Mouse (Mus musculus) limb, embryonic 11.5 days (tissue): ENCODE measurements around the gene Ptf1a. TPM values are rescaled to one million over a fixed set of nuclear protein-coding genes. Genes with fewer than 3 reads are reported as not detected.

Source experiments
- ATAC-seq: fragments of 200-750 bp; cut with Nextera tagmentation; 2 replicates; pipeline ENCODE4 v1.8.0; 2017; ENCODE audit warnings: low read depth; ENCODE audit not compliant: insufficient number of reproducible peaks, low FRiP score, low TSS enrichment
- DNase-seq: peaks from one replicate; pipeline ENCODE4 v3.0.0-alpha.2; 2015; ENCODE audit warnings: low spot score
- H3K27ac ChIP-seq: fragments of 300-500 bp; sonication (generic); replicated peaks from 2 replicates; pipeline ENCODE4 v1.5.1; 2014; ENCODE audit warnings: low read depth, mild to moderate bottlenecking, low read length
- H3K27me3 ChIP-seq: fragments of 300-500 bp; sonication (generic); 2 replicates; pipeline ENCODE4 v1.6.1; 2014; ENCODE audit warnings: mild to moderate bottlenecking, low read length, mixed read lengths; ENCODE audit not compliant: control insufficient read depth, insufficient read depth
- H3K36me3 ChIP-seq: fragments of 300-500 bp; sonication (generic); 2 replicates; pipeline ENCODE4 v1.6.1; 2014; ENCODE audit warnings: mild to moderate bottlenecking, low read length, moderate library complexity, mixed read lengths; ENCODE audit not compliant: control insufficient read depth, insufficient read depth
- H3K4me1 ChIP-seq: fragments of 300-500 bp; sonication (generic); 2 replicates; pipeline ENCODE4 v1.6.1; 2014; ENCODE audit warnings: low read length, mixed read lengths; ENCODE audit not compliant: control insufficient read depth, insufficient read depth
- H3K4me2 ChIP-seq: fragments of 300-500 bp; sonication (generic); 2 replicates; pipeline ENCODE4 v1.6.1; 2014; ENCODE audit warnings: low read depth, mild to moderate bottlenecking, moderate library complexity; ENCODE audit not compliant: severe bottlenecking
- H3K4me3 ChIP-seq: fragments of 300-500 bp; sonication (generic); 2 replicates; pipeline ENCODE4 v1.5.1; 2014; ENCODE audit warnings: low read depth, low read length
- H3K9ac ChIP-seq: fragments of 300-500 bp; sonication (generic); 2 replicates; pipeline ENCODE4 v1.6.1; 2014; ENCODE audit warnings: mild to moderate bottlenecking, low read length
- H3K9me3 ChIP-seq: fragments of 300-500 bp; sonication (generic); 2 replicates; pipeline ENCODE4 v1.6.1; 2016; ENCODE audit warnings: low read length; ENCODE audit not compliant: control insufficient read depth
- WGBS: fragments of 180-500 bp; shearing (Covaris S2); extraction: QIAGEN DNeasy Blood & Tissue Kit; methylation state at CpG from one replicate; pipeline ENCODE4 v1.1.7; 2014; 5-methylcytosine and 5-hydroxymethylcytosine counted together
- polyA plus RNA-seq: library from polyadenylated mRNA; unstranded; fragments of >200 nt; fragmentation: Nextera tagmentation; extraction: Ambion mirVana; gene quantifications from 2 replicates; pipeline ENCODE4 v1.2.1, GENCODE M21; 2014

Ptf1a gene
- polyA plus RNA-seq, 1 experiment from 2014 or later, result not detected

DNA sequence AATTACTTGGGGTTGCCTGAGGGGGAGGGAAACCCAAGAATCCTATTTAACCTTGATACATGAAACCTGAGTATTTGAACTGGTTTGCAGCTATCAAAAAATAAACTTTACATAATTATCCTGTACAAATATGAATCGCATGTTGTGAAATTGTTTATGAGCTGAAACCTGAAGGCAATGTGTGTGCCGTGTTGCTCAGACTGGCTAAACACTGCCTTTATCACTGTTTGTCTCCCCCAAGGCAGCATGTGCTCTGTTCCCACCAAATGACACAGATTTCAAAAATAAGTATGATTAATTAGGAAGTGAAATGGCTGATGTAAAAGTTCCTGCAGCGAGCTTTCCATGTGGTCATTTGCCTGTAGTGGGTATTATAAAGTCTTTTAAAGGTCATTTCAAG, 44.8 kb downstream of the Ptf1a start:
- H3K9me3 ChIP-seq, result no peaks in the 10 kb centered on the region
- ATAC-seq, result no peak
- H3K27ac ChIP-seq, result no peak overlapping the region
- no peaks in the 10 kb centered on the region for H3K27me3 ChIP-seq
- DNase-seq, result no peak
- no peak overlapping the region for H3K4me3 ChIP-seq
- H3K36me3 ChIP-seq, result no peaks in the 10 kb centered on the region
- H3K4me2 ChIP-seq, result no peak overlapping the region
- WGBS, result 67% methylated on average over 3 of the region's 3 CpGs
- H3K9ac ChIP-seq, result no peak overlapping the region
- H3K4me1 ChIP-seq, result no peaks in the 10 kb centered on the region

Other genes starting within 250 kb of the Ptf1a start
- 0.15 TPM in 1 of 2 replicates, not detected in the other for gene Armc3, start 246.4 kb upstream of the Ptf1a start, polyA plus RNA-seq
- gene Msrb2, start 74.2 kb upstream of the Ptf1a start, polyA plus RNA-seq, result 22.4 and 24.6 TPM in 2 replicates
- gene 4921504E06Rik, start 108.3 kb downstream of the Ptf1a start, polyA plus RNA-seq, result not detected in 2 replicates
- gene Otud1, start 212.1 kb downstream of the Ptf1a start, polyA plus RNA-seq, result 0.56 and 0.75 TPM in 2 replicates